Mouse (Mus musculus): ENCODE data around the gene Man1b1. TPM values are rescaled to one million over a fixed set of nuclear protein-coding genes. Genes with fewer than 3 reads are reported as not detected.

The Man1b1 gene
- polyA plus RNA-seq, 1 experiment: 14.6 TPM

GRCm38 (mm10) chr2:25289651-25290050, 42.5 kb upstream of the Man1b1 start, which contains the start of gene Lrrc26:
Gene Lrrc26, plus strand, starts transcription at chr2:25289915.
- 0 out of 2 replicates have a peak, but pooled peaks cover 3% of the 10 kb centered on the region for H3K4me1 ChIP-seq (ENCODE audit: control insufficient read depth, insufficient read depth, insufficient read length)
- H3K4me3 ChIP-seq (ENCODE audit: extremely low read depth, insufficient read depth, insufficient read length): no peak within 1 kb of the TSS
- H3K36me3 ChIP-seq (ENCODE audit: control insufficient read depth, insufficient read depth, low read length): peaks cover 8% of the 10 kb centered on the region
- DNase-seq (ENCODE audit: low read depth in 1 of 2, low spot score in 2 of 2): no peak
- WGBS: 4% methylated on average over 11 of the region's 11 CpGs
- no peak within 1 kb of the TSS for H3K27ac ChIP-seq (ENCODE audit: insufficient read depth, low read length)
- TF ChIP-seq POLR2A (IDR thresholded peaks at IDR 0.05; ENCODE audit: low read depth, low read length): no peak
- H3K27me3 ChIP-seq (ENCODE audit: control insufficient read depth, insufficient read depth, low read length): peaks cover 9% of the 10 kb centered on the region

GRCm38 (mm10) chr2:25290101-25290815, 41.9 kb upstream of the Man1b1 start:
- no peak for DNase-seq (ENCODE audit: low read depth in 1 of 2, low spot score in 2 of 2)
- TF ChIP-seq CTCF (IDR thresholded peaks at IDR 0.05; ENCODE audit: extremely low read depth, insufficient read depth, insufficient read length, insufficient replicate concordance): no peak
- TF ChIP-seq POLR2A (IDR thresholded peaks at IDR 0.05; ENCODE audit: low read depth, low read length): no peak
- Histone ChIP-seq H3K4me3 (ENCODE audit: extremely low read depth, insufficient read depth, insufficient read length) (no peak overlapping the region), H3K36me3 (ENCODE audit: control insufficient read depth, insufficient read depth, low read length) (peaks cover 3% of the 10 kb centered on the region; the same call in 1 of the 2 replicates), H3K27ac (ENCODE audit: insufficient read depth, low read length) (no peak overlapping the region), H3K27me3 (ENCODE audit: control insufficient read depth, insufficient read depth, low read length) (peaks cover 9% of the 10 kb centered on the region), H3K4me1 (ENCODE audit: control insufficient read depth, insufficient read depth, insufficient read length) (0 out of 2 replicates have a peak, but pooled peaks cover 3% of the 10 kb centered on the region)
- WGBS: 6% methylated on average over 54 of the region's 54 CpGs

GRCm38 (mm10) chr2:25290816-25291130, 41.4 kb upstream of the Man1b1 start:
- Histone ChIP-seq H3K4me3 (ENCODE audit: extremely low read depth, insufficient read depth, insufficient read length) (no peak overlapping the region), H3K27me3 (ENCODE audit: control insufficient read depth, insufficient read depth, low read length) (peaks cover 9% of the 10 kb centered on the region), H3K27ac (ENCODE audit: insufficient read depth, low read length) (no peak overlapping the region), H3K4me1 (ENCODE audit: control insufficient read depth, insufficient read depth, insufficient read length) (0 out of 2 replicates have a peak, but pooled peaks cover 3% of the 10 kb centered on the region), H3K36me3 (ENCODE audit: control insufficient read depth, insufficient read depth, low read length) (no peaks in the 10 kb centered on the region)
- WGBS: 2% methylated on average over 18 of the region's 18 CpGs
- DNase-seq (ENCODE audit: low read depth in 1 of 2, low spot score in 2 of 2): no peak
- no peak for TF ChIP-seq POLR2A (IDR thresholded peaks at IDR 0.05; ENCODE audit: low read depth, low read length)
- no peak for TF ChIP-seq CTCF (IDR thresholded peaks at IDR 0.05; ENCODE audit: extremely low read depth, insufficient read depth, insufficient read length, insufficient replicate concordance)

GRCm38 (mm10) chr2:25291184-25292053, 40.7 kb upstream of the Man1b1 start:
- H3K4me3 ChIP-seq (ENCODE audit: extremely low read depth, insufficient read depth, insufficient read length): no peak overlapping the region
- TF ChIP-seq CTCF (IDR thresholded peaks at IDR 0.05; ENCODE audit: extremely low read depth, insufficient read depth, insufficient read length, insufficient replicate concordance) (no peak), POLR2A (IDR thresholded peaks at IDR 0.05; ENCODE audit: low read depth, low read length) (no peak)
- no peaks in the 10 kb centered on the region for H3K36me3 ChIP-seq (ENCODE audit: control insufficient read depth, insufficient read depth, low read length)
- WGBS: 16% methylated on average over 32 of the region's 32 CpGs
- no peak overlapping the region for H3K27ac ChIP-seq (ENCODE audit: insufficient read depth, low read length)
- no peak for DNase-seq (ENCODE audit: low read depth in 1 of 2, low spot score in 2 of 2)
- peaks cover 9% of the 10 kb centered on the region for H3K27me3 ChIP-seq (ENCODE audit: control insufficient read depth, insufficient read depth, low read length)
- 0 out of 2 replicates have a peak, but pooled peaks cover 3% of the 10 kb centered on the region for H3K4me1 ChIP-seq (ENCODE audit: control insufficient read depth, insufficient read depth, insufficient read length)

GRCm38 (mm10) chr2:25292054-25292544, 40.0 kb upstream of the Man1b1 start:
- Histone ChIP-seq H3K27me3 (ENCODE audit: control insufficient read depth, insufficient read depth, low read length) (peaks cover 9% of the 10 kb centered on the region), H3K4me3 (ENCODE audit: extremely low read depth, insufficient read depth, insufficient read length) (no peak overlapping the region)
- WGBS: 8% methylated on average over 43 of the region's 43 CpGs

GRCm38 (mm10) chr2:25292856-25293255, 39.3 kb upstream of the Man1b1 start:
- peaks cover 9% of the 10 kb centered on the region for H3K27me3 ChIP-seq (ENCODE audit: control insufficient read depth, insufficient read depth, low read length)
- 0 out of 2 replicates have a peak, but pooled peaks cover 3% of the 10 kb centered on the region for H3K4me1 ChIP-seq (ENCODE audit: control insufficient read depth, insufficient read depth, insufficient read length)
- peak; percentile 73; the same call in 1 of the 2 replicates for TF ChIP-seq CTCF (IDR thresholded peaks at IDR 0.05; ENCODE audit: extremely low read depth, insufficient read depth, insufficient read length, insufficient replicate concordance)
- no peak for TF ChIP-seq POLR2A (IDR thresholded peaks at IDR 0.05; ENCODE audit: low read depth, low read length)
- peak; percentile 9 to 63 for DNase-seq (ENCODE audit: low read depth in 1 of 2, low spot score in 2 of 2)
- no peaks in the 10 kb centered on the region for H3K36me3 ChIP-seq (ENCODE audit: control insufficient read depth, insufficient read depth, low read length)
- WGBS: 5% methylated on average over 1 of the region's 1 CpGs
- H3K4me3 ChIP-seq (ENCODE audit: extremely low read depth, insufficient read depth, insufficient read length): no peak overlapping the region
- H3K27ac ChIP-seq (ENCODE audit: insufficient read depth, low read length): no peak overlapping the region

More at GRCm38 (mm10) chr2:25292054-25292544, 40.0 kb upstream of the Man1b1 start:
- DNase-seq (ENCODE audit: low read depth in 1 of 2, low spot score in 2 of 2): no peak
- no peak overlapping the region for H3K27ac ChIP-seq (ENCODE audit: insufficient read depth, low read length)
- no peaks in the 10 kb centered on the region for H3K36me3 ChIP-seq (ENCODE audit: control insufficient read depth, insufficient read depth, low read length)
- TF ChIP-seq POLR2A (IDR thresholded peaks at IDR 0.05; ENCODE audit: low read depth, low read length): no peak
- 0 out of 2 replicates have a peak, but pooled peaks cover 3% of the 10 kb centered on the region for H3K4me1 ChIP-seq (ENCODE audit: control insufficient read depth, insufficient read depth, insufficient read length)

All from spleen, adult 2 months (tissue).